Mouse (Mus musculus) cerebellum, adult 9-10 months (tissue): ENCODE data around the gene Gm20518.

Source experiments
- DNase-seq: peaks from one replicate; pipeline ENCODE4 v3.0.0; 2022

Gm20518 gene

GRCm38 (mm10) chr16:17804449-17804912 lies 87.0 kb downstream of the Gm20518 start:
- no peak for DNase-seq

- DNase-seq, result no peak
Measured at GRCm38 (mm10) chr16:17803675-17804448, 87.6 kb downstream of the Gm20518 start.

- peak; percentile 35 for DNase-seq
Measured at GRCm38 (mm10) chr16:17802839-17803674, 88.4 kb downstream of the Gm20518 start.

GRCm38 (mm10) chr16:17802456-17802838 lies 89.0 kb downstream of the Gm20518 start:
- no peak for DNase-seq

- no peak for DNase-seq
Measured at GRCm38 (mm10) chr16:17801777-17802455, 89.6 kb downstream of the Gm20518 start.

DNA sequence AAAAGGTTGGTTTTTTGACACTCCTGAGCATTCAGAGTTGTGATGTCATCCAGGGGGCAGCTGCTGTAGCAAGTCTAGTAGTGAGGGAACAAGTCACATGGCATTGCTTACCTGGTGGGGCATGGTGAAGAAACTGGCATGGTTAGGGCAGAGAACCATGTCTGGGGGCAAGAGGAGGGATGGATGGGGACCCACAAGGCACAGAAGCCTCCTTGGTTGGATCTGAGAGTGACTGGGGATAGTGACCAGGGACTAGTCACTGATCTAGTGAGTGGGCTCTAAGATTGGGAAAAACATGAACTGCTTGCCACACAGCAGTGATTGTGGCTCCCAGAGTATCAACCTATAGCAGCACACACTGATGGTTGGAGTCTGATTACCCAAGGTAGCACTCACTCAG lies 91.9 kb downstream of the Gm20518 start:
- DNase-seq, result no peak

DNA sequence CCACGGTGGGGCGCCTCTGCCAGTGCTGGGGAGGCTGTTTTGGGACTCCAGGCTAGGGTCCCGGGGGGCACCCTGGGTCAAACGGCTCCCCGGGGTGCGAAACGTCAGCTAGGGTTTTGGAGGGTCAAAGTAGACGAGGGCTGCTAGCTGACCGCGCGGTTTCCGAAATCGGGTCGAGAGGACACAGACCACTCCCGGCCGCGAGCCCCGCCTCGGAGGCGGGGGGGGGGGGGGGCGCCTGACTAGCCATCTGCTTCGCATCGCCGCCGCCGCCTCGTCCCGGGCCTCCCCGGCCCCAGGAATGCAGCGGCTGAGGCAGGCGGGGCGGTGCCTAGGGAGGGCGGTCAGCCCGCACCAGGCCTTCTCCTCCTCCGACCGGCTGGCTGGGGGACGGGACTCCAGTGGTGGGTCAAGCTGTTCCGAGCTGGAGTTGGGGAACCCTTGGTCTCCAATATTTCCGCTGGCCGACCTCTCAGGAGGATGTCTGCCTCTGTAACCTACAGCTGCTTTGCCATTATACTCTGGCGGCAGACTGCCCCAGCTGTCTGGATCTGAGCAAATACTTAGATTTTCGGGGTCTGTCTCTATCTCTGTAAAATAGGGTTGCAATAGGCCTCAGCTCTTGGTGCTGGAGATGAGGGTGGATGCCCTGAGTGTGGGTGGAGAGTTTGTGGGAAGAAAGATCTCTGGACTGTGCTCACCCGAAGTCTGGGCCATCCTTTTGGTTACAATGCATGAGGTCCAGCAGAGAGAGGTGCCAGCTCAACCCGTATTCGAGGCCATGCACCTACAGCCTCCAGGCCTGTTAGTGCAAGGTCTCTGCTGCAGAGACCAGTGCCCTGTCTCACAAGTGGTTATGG lies 92.9 kb downstream of the Gm20518 start:
- DNase-seq, result no peak

GRCm38 (mm10) chr16:17797812-17798311 lies 93.6 kb downstream of the Gm20518 start:
- no peak for DNase-seq

- DNase-seq, result no peak
Measured at GRCm38 (mm10) chr16:17796971-17797811, 94.3 kb downstream of the Gm20518 start, which contains the start of gene Scarf2. Gene Scarf2, plus strand, starts transcription at chr16:17797282.

DNA sequence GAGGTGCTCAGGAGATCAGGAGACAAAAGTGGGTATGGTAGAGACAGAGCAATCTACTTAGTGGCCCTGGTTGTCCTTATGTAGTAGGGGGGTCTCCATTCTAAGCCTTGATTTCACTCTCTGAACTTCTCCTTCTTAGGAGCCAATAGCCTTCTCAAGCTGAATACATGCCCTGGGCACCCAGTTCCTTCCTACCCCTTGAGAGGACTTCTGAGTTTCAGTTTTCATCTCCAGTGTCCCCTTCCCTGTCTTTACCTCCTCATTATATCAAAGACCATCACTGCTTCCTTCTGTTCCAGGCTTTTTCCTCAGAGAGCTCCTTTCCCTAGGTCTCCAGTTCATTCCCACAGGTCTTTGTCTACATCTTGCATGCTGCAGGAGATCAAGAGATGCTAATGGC lies 95.0 kb downstream of the Gm20518 start:
- no peak for DNase-seq

- DNase-seq, result no peak
Measured at GRCm38 (mm10) chr16:17795643-17796042, 95.8 kb downstream of the Gm20518 start.

GRCm38 (mm10) chr16:17794047-17794446 lies 97.4 kb downstream of the Gm20518 start:
- no peak for DNase-seq

GRCm38 (mm10) chr16:17792728-17793127 lies 98.7 kb downstream of the Gm20518 start:
- no peak for DNase-seq

- DNase-seq, result peak; percentile 35
Measured at GRCm38 (mm10) chr16:17785337-17785736, 106.1 kb downstream of the Gm20518 start.
